Mouse (Mus musculus): ENCODE measurements around the gene Smad1. TPM values are rescaled to one million over a fixed set of nuclear protein-coding genes. Genes with fewer than 3 reads are reported as not detected.

Smad1 gene
- polyA plus RNA-seq, 1 experiment: 69.3 TPM

DNA sequence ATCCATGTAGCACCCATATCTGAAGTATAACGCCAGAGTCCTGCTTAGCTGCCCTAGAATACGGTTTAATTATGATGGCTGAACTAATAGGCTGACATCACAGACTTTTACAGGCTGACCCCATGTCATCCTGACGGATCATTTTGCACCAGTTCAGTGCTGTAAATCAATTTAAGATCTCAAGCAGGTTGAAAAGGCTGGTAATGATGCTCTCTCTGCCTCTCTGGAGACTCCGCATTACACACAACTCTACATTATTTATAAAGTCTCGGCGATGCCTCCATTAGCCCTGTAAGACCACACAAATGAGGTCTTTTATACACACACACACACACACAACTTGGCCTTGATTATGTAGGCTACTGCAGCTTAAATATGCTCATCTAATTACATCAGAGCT lies 2.4 kb downstream of the Smad1 start:
- TF ChIP-seq CTCF (IDR thresholded peaks at IDR 0.05; ENCODE audit: borderline replicate concordance, extremely low read depth, insufficient read depth, insufficient read length) (no peak), POLR2A (IDR thresholded peaks at IDR 0.05; ENCODE audit: borderline replicate concordance, extremely low read depth, insufficient read depth, insufficient read length, poor library complexity, severe bottlenecking) (no peak)
- peak; percentile 70 for DNase-seq (ENCODE audit: low read depth)

DNA sequence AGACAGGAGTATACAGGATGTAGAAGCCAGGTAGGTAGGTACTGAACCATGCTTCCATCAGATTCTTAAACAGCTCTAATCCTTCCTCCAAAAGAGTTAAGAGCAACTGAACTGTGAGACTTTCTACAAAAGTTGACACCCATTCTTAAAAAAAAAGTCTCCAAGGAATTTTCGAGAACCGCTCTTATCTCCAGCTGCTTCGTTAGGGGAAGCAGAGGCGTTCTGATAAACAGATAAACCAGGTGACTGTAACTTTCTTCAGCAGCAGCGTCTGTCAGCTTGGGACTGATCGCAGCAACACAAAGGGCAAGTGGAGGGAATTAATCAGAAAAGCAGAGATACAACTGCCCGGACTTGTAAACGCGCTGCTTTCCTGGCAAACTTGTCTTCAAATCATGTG lies 5.3 kb downstream of the Smad1 start:
- TF ChIP-seq CTCF (IDR thresholded peaks at IDR 0.05; ENCODE audit: borderline replicate concordance, extremely low read depth, insufficient read depth, insufficient read length): no peak
- no peak for TF ChIP-seq POLR2A (IDR thresholded peaks at IDR 0.05; ENCODE audit: borderline replicate concordance, extremely low read depth, insufficient read depth, insufficient read length, poor library complexity, severe bottlenecking)
- DNase-seq (ENCODE audit: low read depth): no peak

DNA sequence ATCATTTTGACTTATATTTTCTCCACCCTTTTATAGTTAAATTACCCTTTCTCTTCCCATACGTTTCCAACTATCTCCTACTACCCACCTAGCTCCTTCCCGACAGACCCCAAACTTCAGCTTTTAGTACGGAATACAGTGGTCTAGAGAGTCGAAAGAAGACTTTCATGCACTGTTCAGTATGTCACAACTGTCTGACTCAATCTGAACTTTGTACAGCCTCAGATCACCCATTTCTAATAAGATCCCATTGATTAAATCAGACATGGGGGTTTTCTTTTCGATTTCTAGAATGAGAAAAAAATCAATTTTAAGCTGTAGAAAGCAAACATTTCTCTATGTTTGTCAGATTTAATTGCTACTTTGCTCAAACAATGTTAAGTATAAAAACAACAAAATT lies 6.1 kb downstream of the Smad1 start:
- TF ChIP-seq POLR2A (IDR thresholded peaks at IDR 0.05; ENCODE audit: borderline replicate concordance, extremely low read depth, insufficient read depth, insufficient read length, poor library complexity, severe bottlenecking): no peak
- no peak for TF ChIP-seq CTCF (IDR thresholded peaks at IDR 0.05; ENCODE audit: borderline replicate concordance, extremely low read depth, insufficient read depth, insufficient read length)
- DNase-seq (ENCODE audit: low read depth): no peak

DNA sequence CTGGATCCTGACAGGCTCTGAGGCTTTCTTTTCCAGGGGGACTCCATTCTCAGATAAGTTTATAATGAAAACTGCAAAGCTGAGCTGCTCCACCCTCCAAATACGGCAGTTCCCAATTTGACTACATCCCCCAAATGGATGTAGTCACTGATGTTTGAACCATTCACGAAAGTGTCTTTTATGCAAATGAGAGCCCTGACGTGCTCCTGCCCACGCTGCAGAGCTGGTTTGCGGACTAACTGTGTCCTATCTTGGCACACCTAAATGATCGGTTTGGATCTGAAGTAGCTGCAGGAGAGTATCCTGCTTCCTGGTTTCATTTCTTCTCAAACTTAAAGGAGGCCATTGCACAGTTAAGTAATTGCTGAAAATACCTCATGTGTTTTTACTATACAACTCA lies 6.7 kb downstream of the Smad1 start:
- TF ChIP-seq POLR2A (IDR thresholded peaks at IDR 0.05; ENCODE audit: borderline replicate concordance, extremely low read depth, insufficient read depth, insufficient read length, poor library complexity, severe bottlenecking): no peak
- TF ChIP-seq CTCF (IDR thresholded peaks at IDR 0.05; ENCODE audit: borderline replicate concordance, extremely low read depth, insufficient read depth, insufficient read length): no peak
- DNase-seq (ENCODE audit: low read depth): no peak

DNA sequence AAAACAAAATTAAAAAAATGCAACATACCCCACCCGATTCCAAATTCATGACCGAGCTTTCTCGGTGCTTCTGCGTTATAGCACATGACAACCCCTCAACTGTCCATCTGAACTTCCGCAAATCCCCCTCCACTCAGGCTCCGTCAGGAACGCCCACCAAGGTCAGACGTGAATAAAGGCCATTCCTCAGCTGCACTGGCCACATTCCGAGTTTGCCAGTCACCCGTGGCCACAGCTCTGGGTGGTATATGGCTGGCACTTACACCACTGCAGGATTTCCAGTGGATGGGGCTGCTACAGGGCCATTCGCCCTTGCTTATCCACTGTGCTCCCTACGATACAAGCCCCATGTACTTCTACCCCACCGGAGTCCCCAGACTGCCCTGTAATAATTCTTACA lies 7.9 kb downstream of the Smad1 start:
- no peak for DNase-seq (ENCODE audit: low read depth)
- no peak for TF ChIP-seq CTCF (IDR thresholded peaks at IDR 0.05; ENCODE audit: borderline replicate concordance, extremely low read depth, insufficient read depth, insufficient read length)
- no peak for TF ChIP-seq POLR2A (IDR thresholded peaks at IDR 0.05; ENCODE audit: borderline replicate concordance, extremely low read depth, insufficient read depth, insufficient read length, poor library complexity, severe bottlenecking)

DNA sequence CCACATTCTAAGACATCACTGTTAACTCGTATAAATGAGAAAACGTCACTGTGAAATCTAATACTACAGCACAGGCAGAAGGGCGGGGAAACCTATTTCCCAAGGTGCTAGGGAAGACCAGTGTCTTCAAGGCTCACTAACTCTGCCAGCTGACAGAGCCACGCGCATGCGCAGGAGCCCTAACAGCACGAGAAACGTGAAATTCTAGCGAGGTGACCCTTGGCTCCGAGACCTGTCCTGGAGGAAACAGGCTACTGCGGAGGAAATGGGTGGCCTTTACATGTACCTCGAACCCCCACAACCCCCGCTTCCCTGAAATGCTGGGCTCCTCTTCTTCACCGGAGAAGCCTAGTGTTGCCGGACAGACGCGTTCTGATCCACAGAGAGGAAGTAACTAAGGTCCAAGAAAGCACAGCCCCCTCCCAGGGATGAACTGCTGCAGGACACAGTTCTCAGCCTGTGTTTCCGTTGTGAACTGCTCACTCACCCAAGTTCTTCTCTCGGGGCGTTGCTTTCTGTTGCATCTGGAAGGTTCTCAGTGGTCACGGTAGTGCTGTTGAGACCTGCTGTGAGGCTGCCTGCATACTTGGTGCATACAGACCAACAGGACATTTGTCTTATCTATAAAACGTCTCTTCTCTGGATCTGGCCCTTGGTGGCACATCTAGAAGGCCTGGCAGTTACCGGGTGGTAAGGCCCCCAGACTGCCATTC lies 10.1 kb downstream of the Smad1 start:
- DNase-seq (ENCODE audit: low read depth): no peak
- TF ChIP-seq CTCF (IDR thresholded peaks at IDR 0.05; ENCODE audit: borderline replicate concordance, extremely low read depth, insufficient read depth, insufficient read length) (no peak), POLR2A (IDR thresholded peaks at IDR 0.05; ENCODE audit: borderline replicate concordance, extremely low read depth, insufficient read depth, insufficient read length, poor library complexity, severe bottlenecking) (no peak)

DNA sequence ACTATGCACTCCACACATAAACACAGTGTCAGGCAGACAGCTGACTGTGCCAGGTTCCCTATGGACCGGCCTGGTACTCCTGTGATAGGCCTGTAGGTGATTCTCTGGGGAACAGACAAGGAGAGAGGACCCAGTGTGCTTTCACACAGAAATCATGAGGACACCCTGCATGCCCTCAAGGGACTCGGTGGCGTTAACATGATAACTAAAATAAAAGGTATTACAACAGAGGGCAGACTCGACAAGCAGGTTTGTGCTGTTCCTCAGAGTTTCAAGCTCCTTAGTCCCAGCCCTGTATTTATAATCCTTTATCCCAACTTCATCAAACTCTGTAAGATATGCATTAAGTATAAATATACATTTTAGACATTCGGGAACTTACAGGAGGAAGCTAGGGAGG lies 12.5 kb downstream of the Smad1 start:
- DNase-seq (ENCODE audit: low read depth): no peak
- TF ChIP-seq CTCF (IDR thresholded peaks at IDR 0.05; ENCODE audit: borderline replicate concordance, extremely low read depth, insufficient read depth, insufficient read length): no peak

DNA sequence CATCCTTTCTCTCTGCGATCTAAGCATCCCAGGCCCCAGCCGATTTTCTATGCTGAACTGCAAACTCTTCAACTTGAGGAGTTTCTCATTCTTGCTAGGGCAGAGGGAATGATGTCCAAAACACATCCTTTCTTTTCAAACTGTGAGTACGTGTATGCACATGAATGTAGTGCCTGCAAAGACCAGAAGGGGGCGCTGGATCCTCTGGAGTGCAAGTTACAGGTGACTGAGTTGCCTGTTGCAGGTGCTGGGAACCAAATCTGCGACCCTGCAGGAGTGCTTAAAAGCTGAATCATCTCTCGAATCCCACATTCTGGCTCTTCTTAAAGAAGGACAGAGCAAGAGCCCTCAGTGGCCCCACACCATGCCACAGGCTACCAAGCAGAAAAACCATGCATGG lies 13.0 kb downstream of the Smad1 start:
- no peak for DNase-seq (ENCODE audit: low read depth)
- TF ChIP-seq CTCF (IDR thresholded peaks at IDR 0.05; ENCODE audit: borderline replicate concordance, extremely low read depth, insufficient read depth, insufficient read length) (peak; percentile 45; the same call in 1 of the 2 replicates), POLR2A (IDR thresholded peaks at IDR 0.05; ENCODE audit: borderline replicate concordance, extremely low read depth, insufficient read depth, insufficient read length, poor library complexity, severe bottlenecking) (no peak)

DNA sequence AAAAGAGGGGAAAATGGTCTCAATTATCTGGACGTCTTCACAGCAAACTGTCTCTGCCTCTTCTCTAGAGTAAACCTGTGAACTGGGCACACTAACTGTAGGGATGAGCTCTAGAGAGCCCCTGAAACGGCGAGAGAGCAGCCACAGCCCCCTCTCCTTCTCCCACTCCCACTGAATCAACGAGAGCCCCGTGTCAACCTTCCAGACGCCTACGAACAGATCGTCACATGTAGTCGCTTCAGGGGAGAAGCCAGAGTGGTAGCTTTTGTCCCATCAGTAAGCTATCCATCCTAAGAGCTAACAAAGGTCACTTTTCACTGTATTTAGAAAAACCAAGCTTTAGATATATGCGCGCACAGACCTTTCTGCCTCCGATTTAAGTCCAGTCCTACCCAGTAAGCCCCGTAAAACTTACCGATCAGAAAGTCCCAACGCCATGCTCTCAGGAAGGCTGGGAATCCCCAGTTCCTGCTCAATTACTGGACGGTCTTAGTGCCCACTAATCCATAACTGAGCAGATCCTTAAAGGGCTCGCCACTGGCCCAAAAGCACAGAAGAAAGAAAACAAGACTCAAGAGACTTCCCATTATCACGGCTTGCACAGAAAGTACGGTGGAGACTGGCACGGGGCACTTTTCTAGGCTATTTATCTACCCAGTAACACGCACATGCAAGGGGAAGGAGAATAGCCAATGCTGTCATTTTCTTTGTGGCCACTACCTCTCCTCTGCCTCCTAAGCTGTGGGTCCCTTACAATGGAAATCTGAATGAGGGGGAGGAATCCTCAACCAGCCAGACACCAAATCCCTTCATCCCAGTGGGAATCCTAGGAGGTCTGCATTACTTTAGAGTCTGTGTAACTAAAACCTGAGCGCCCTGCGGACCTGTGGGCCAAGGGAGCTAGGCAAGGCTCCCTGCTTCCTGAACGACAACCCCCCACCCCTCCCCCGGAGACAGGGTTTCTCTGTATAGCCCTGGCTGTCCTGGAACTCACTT lies 14.7 kb downstream of the Smad1 start:
- DNase-seq (ENCODE audit: low read depth): no peak
- no peak for TF ChIP-seq CTCF (IDR thresholded peaks at IDR 0.05; ENCODE audit: borderline replicate concordance, extremely low read depth, insufficient read depth, insufficient read length)
- TF ChIP-seq POLR2A (IDR thresholded peaks at IDR 0.05; ENCODE audit: borderline replicate concordance, extremely low read depth, insufficient read depth, insufficient read length, poor library complexity, severe bottlenecking): no peak

DNA sequence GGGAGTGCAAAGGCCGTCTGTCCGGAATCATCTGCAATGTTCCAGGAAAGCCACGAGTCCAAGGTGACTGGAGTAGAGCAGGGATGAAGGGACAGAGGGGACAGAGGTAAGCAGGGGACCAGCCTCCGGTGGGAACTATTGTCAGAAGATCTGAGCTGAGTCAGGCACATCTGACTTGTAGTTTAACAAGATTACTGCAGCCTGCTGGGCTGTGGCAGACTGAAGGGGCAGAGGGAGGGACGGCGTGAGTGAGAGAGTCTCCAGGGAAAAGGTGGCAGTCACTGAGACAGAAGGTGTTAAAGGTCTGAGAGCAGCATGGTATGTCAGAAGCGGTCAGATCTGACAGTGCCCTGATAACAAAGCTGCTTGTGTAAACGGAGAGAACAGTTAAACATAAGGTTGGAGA lies 16.5 kb downstream of the Smad1 start:
- DNase-seq (ENCODE audit: low read depth): peak; percentile 64
- TF ChIP-seq CTCF (IDR thresholded peaks at IDR 0.05; ENCODE audit: borderline replicate concordance, extremely low read depth, insufficient read depth, insufficient read length) (no peak), POLR2A (IDR thresholded peaks at IDR 0.05; ENCODE audit: borderline replicate concordance, extremely low read depth, insufficient read depth, insufficient read length, poor library complexity, severe bottlenecking) (no peak)

DNA sequence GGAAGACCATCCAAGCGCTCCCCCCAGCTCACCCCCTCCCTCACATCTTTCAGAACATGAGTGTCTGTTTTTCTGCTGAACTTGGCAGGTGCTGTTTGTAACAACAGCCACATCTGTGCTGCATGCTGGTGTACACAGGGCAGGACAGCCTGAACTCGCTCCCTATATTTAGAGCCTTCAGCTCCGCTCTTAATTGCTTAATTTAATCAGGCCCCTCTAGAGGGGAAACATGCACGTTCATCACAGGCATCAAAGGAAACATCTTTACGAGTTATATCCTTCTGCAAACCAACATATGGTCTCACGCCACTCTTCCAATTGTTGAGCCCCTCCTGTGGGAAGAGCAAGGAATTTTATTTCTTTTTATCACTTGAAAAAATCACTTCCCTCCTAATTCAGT lies 17.5 kb downstream of the Smad1 start:
- peak; percentile 68 for DNase-seq (ENCODE audit: low read depth)
- TF ChIP-seq CTCF (IDR thresholded peaks at IDR 0.05; ENCODE audit: borderline replicate concordance, extremely low read depth, insufficient read depth, insufficient read length) (no peak), POLR2A (IDR thresholded peaks at IDR 0.05; ENCODE audit: borderline replicate concordance, extremely low read depth, insufficient read depth, insufficient read length, poor library complexity, severe bottlenecking) (no peak)
